Mouse (Mus musculus) naive thymus-derived CD4-positive, alpha-beta T cell, adult 2 months (primary cell): ENCODE data around the gene Plcl1.
A peak's percentile ranks its signal among the peaks of the same experiment; 100 is the strongest.

Experiments used
- DNase-seq: peaks from one replicate; pipeline ENCODE4 v3.0.0-alpha.2; 2011; ENCODE audit warnings: low read depth

The Plcl1 gene

DNA sequence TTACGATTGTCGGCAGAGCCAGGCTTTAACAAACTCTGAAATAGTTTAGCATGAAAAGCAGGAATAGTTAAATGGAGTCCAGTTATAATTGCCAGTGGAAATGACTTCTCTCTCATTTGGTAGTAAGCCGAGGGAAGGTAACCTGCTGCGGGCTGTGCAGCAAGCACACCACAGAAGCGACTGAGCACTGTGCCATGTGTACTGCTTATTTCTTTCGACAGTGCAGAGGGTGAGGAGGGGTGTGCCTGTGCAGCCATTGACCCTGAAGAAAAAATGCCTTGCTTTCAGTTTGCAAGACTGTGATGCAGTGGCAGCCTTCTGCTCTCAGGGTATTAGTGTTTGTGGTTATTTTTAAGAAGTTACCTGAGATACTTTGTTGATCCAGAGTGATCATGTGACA, 299.5 kb downstream of the Plcl1 start:
- DNase-seq = no peak

GRCm38 (mm10) chr1:55705756-55706155, 300.0 kb downstream of the Plcl1 start:
- DNase-seq = no peak

DNA sequence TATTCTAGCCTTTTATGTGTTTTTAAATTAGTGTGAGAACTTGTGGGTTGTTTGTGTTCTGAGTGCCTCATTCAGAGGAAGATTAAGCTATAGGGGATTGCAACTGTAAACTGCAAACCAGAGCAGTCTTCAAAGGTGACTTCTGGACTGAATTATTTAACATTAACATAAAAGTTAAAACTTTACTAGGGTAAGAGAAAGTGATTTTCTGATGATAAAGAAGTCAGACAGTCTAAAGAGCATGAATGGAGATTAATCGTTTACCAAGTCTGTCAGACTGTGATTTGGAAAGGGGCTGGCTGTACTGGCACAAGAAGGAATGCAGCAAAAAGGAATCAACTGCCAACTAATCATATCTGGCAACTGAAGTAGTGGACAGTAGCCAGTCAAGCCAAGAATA, 301.2 kb downstream of the Plcl1 start:
- DNase-seq = no peak

GRCm38 (mm10) chr1:55717283-55717803, 311.6 kb downstream of the Plcl1 start:
- no peak for DNase-seq

DNA sequence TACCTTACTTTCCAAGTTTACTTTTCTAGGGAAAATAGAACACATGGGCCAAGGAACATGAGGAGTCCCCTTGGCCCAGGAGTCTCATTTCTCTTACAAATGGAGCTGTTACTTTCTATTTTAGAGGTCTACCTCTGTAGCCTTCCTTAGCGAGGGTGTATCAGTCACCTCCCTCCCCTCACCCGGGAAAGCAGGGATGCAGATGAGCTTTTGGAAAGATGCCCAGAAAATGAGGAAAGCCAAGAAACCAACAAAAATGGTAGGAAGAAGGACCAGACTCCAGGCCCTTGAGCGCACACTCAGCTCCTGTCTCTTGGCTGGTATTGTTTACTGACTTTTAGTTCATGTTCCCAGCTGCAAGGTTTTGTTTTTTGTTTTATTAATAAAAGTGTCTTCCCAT, 319.7 kb downstream of the Plcl1 start:
- DNase-seq = no peak

DNA sequence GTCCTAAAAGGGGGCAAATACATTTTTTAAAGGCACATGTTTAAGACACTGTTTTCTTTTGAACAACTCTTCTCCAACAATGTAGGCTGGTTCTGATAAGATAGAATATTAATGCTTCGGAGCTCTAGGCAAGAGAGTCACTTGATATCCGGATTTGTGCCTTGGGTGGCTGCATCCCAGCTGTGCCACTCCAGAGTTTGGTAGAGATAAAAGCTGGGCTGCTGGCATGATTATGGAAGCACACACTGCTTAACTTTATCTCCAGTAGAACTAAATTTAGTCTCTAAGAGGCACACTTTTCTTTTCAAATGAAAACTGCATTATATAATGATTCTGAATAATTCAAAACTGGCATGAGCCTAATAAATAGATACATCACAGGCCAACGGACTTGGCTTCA, 323.6 kb downstream of the Plcl1 start:
- no peak for DNase-seq

DNA sequence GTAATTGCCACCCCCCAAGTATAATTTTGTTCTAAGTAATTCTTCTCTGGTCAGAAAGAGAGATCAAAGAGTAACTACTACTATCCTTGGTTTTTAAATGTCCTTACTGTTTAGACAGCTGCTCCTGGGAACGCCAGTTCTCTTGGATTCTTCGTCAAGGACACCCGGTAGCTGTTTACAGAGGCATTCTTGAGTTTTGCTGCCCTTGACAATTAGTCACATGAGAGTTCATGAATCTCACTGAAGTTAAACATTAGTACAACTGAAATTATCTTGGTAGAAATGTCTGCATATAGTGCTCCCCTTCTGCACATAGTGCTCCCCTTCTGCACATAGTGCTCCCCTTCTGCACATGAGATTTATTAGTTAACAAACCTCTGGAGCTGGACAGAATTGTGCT, 327.2 kb downstream of the Plcl1 start:
- DNase-seq = no peak

GRCm38 (mm10) chr1:55736054-55736740, 330.5 kb downstream of the Plcl1 start:
- peak; percentile 50 for DNase-seq

DNA sequence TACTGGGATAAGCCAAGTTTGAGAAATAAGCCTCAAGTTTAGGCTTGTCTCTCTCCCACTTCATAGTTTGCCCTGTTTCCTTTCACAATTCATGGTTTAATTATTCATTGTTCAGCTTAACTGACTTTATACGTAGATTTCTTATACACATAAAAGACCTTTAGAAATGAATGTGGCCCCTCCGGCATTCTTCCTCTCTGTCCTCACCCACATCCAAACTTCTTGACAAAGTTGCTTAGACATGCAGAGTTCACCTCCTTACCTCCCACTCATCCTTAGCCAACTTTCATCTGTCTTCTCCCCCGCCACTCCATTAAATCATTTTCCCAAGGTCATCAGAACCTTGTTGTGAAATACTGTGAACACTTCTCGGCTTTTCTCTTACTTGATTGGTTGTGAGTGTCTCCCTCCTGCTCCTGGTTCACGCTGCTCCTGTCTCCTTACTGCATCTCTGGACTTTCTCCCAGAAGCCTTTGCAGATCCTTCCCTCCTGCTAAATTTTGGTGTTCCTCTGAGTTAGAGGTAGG, 331.1 kb downstream of the Plcl1 start:
- no peak for DNase-seq

DNA sequence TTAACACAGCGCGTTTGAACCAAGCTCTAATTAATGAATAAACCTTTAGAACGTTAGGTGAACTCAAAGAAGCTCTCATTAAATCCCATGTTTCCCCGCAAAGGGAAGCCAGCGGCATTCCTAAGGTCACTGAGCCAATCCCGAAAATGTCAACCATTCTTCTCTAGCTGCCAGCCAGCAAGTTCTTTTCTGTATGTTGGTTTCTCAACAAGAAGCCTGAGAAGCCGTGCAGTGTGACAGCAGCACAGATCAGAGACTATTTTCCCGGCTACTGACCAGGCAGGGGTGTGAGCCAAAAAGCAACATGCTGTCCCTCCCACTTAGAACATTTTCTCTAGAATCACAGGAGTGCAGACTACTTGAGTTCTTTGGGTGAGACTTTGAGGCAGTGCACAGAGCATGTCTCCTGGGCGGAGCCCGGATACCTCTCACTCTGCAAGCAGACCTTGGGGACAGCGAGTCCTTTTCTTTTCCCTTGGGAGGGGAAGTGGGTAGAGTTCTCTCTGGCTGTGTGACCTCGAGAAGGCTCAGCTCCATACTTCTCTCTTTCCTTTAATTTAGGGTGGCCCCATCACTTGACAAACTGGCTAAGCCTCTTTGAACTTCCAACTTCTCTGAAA, 333.1 kb downstream of the Plcl1 start:
- DNase-seq = no peak

DNA sequence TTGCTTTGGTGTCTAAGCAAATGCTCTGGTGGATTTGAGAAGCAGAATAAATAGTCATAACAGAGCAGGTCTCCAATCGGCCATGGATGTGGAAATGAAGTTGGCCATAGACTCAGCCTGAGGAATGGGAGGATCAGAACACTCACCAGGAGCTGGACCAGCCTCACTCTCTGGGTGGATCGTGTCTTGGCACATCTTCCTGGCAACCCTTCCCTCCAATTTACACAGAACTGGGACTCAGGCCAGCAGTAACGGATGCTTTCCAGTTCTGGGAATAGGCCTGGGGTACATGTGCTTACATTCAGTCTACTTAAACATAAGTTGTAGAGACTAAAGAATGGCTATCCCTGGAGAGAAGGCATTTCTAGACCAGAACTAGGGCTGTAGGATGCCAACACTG, 336.2 kb downstream of the Plcl1 start:
- DNase-seq = no peak

GRCm38 (mm10) chr1:55748516-55748915, 342.8 kb downstream of the Plcl1 start:
- DNase-seq = no peak

DNA sequence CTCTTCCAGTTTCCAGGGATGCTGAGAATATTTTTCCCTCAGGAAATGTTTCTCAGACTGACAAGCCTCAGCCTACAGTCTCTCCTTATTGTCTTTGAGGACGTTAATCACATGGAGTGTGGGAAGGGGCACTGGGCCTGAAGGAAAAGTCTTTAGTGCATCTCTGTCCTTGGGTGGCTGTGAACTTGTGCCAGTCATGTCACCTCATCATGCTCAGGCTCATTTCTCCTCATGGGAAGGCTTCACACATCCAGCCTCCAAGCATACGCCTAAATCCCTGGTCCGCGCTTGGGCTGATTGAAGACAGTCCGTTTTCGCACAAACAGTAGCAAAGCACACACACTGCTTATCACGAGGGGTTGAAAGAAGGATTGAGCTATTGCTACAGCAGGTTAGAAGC, 344.0 kb downstream of the Plcl1 start:
- DNase-seq = no peak

- peak; percentile 65 for DNase-seq
Measured at GRCm38 (mm10) chr1:55755742-55756141, 350.0 kb downstream of the Plcl1 start.

- no peak for DNase-seq
Measured at GRCm38 (mm10) chr1:55762284-55762683, 356.6 kb downstream of the Plcl1 start.

- no peak for DNase-seq
Measured at GRCm38 (mm10) chr1:55763171-55763570, 357.4 kb downstream of the Plcl1 start.

DNA sequence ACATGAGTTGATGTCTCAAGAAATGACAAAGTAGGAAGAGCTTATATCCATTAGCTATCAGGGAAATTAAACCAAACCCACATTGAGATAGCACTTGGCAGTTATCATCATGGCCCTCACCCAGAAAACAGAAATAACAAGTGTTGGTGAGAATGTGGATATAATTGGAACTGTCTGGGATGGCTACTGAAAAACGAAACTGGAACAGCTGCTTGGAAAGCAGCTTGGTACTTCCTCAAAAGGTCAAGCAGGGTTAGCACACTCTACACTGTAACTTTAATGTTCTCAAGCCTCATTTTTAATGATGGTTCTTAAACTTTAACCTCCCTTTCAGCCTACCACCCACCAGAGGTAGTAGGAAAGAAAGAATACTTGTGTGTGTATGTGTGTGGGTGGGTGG, 361.0 kb downstream of the Plcl1 start:
- DNase-seq = no peak

DNA sequence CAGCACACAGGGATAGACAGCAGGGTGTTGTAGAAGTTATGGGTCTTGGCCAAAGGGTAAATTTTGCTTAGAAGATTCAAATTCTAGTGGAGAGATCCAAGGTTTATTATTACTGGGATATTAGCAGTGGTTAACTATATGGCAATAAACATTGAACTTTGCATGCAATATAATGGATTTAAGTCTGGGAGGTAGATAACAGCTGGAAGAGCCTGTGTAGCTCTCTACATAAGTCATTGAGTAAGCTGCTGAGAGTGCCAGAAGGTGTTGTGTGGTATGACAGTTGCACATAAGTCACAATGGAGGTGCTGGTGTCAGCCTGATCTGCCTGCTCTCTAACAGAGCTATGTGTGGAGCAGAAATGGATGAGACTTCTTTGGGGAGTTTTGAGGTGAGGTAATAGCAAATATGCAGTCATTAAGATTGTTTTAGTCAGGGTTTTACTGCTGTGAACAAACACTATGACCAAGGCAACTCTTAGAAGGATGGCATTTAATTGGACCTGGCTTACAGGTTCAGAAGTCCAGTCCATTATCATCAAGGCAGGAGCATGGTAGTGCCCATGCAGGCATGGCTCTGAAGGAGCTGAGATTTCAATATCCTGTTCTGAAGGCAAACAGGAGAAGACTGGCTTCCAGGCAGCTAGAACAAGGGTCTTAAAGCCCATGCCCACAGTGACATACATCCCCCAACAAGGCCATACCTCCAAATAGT, 364.5 kb downstream of the Plcl1 start:
- no peak for DNase-seq

DNA sequence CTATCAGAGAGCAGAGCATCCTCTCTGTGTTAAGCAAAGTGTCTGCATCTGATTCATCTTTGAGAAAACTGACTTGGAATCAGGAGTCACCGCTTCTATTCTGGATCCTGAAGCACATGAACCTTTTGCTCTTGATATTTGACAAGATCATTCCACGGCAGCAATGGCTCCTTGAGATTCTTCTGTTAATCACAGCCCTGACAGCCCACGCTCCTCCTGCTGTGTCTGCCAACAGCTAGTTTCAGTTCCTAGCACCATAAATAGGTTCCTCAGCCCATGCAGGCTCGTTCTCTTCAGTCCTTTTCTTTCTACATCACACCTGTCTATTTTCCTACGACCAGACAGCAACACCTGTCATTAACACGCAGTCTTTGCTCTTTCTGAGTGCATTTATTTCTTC, 387.1 kb downstream of the Plcl1 start:
- DNase-seq = no peak
